In the genomic region with DNA sequence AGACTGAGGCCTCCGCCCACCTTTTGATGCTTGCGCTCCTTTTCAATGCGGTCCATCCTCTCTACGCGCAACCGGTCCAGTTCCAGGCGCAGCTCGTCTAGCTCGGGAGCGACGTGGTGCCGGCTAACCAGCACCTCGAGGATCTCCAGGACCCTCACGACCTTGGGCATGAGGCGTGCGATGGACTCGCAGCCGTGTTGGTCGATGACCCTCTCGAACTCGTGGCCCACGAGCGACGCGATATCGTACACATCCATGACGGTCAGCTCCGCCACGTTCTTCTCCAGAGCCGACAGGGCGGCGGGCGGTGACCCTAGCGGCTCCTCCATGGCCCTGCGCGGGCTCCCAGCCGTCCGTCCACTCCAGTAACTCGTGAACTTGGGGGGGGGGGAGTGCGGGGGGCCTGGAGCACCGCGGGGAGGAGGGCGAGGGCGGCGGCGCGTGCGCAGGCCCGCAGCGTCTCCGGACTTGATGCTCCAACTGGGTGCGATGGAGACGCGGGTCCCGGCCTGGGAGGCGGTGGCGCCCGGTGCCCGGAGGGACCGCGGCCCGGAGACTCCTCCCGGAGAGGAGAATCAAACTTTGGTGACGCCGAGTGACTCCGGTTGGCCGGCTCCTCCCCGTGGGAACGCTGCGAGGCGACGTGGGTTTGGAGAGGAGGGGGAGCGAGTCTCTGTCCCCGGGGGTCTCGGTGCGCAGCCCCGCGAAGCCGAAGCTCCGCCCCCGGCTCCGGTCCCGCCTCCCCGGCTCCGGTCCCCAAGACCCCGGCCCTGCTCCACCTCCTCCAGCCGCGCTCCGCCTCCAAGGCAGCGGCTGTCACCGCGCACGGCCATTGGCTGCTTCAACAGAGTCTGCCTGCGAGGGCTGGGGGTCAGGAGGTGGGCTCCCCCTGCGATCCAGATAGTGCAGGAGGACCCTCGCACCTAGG, we compare ENCODE assay signal across 8 mouse cellular contexts. TPM values are rescaled to one million over a fixed set of nuclear protein-coding genes. Genes with fewer than 3 reads are reported as not detected.
A peak's percentile ranks its signal among the peaks of the same experiment; 100 is the strongest.
DNase-seq lines count a peak whose midpoint lies in the region; ATAC-seq and TF ChIP-seq lines count a peak whose summit lies in the region.

A gene (minus strand): TSS at position 737 of the 928 bp plus-strand sequence.

- H3K4me2 ChIP-seq in hindbrain, embryonic 14.5 days (replicated peaks), result peak within 1 kb of the TSS; percentile 87

- in situ Hi-C loops in Patski (cut with MboI; ENCODE audit: low pct_unique_long_range_greater_than_20kb), result loop anchor here (5.0 kb wide), 1 partner anchor 94 kb away; a partner anchor contains a TSS

- H3K27me3 ChIP-seq in Patski, result no peaks in the 10 kb centered on the region
- H3K27me3 ChIP-seq in hindbrain, embryonic 14.5 days (ENCODE audit: control insufficient read depth, insufficient read depth, low read length), result no peaks in the 10 kb centered on the region

- no peaks in the 10 kb centered on the region for H3K36me3 ChIP-seq in hindbrain, embryonic 14.5 days (replicated peaks; ENCODE audit: control insufficient read depth, insufficient read depth)

- H3K4me1 ChIP-seq in hindbrain, embryonic 14.5 days (replicated peaks; ENCODE audit: control insufficient read depth, insufficient read depth, low read length), result peaks cover 32% of the 10 kb centered on the region

- peak; percentile 85 for ATAC-seq in Patski
- peak; percentile 92 for ATAC-seq in hindbrain, embryonic 14.5 days (ENCODE audit: low FRiP score)

- DNase-seq in Patski (ENCODE audit: low read depth, low spot score), result no peak
- peak; percentile 91 to 95 for DNase-seq in cerebellum, postnatal 10 days
- peak; percentile 83 for DNase-seq in gastrocnemius, adult 18-20 months (ENCODE audit: low spot score)
- peak; percentile 83 for DNase-seq in hindbrain, embryonic 14.5 days (ENCODE audit: low spot score)
- peak; percentile 69 to 80 for DNase-seq in left cerebral cortex, adult 18-20 months (ENCODE audit: low spot score in 2 of 2)
- peak; percentile 86 to 91 for DNase-seq in lung, postnatal 4 days
- DNase-seq in right cerebral cortex, postnatal 10 days (ENCODE audit: low spot score in 2 of 2), result peak; percentile 90
- DNase-seq in c-Kit-positive CD71-positive TER-119-positive erythroid progenitor cells, embryonic 14.5 days (ENCODE audit: low spot score), result no peak

- H3K4me3 ChIP-seq in hindbrain, embryonic 14.5 days (replicated peaks; ENCODE audit: low read length), result peak within 1 kb of the TSS; percentile 83

- CTCF ChIA-PET in Patski (lab: Charles Lee), result interaction anchor here (0.8 to 1.5 kb wide), 5 partner anchors 8 to 98 kb away, joined by 3 to 4 read pairs (median 4); no protein-coding TSS in a partner anchor

- POLR2A ChIA-PET in Patski (lab: Charles Lee), result interaction anchor here (0.6 to 1.6 kb wide), 9 partner anchors 9 to 553 kb away, joined by 3 to 5 read pairs (median 3); no protein-coding TSS in a partner anchor

- WGBS in hindbrain, embryonic 14.5 days, result under 1% methylated on average over 70 of the region's 96 CpGs

- peak within 1 kb of the TSS; percentile 79 for H3K27ac ChIP-seq in hindbrain, embryonic 14.5 days

- H3K9me3 ChIP-seq in hindbrain, embryonic 14.5 days (ENCODE audit: control insufficient read depth, low read length), result no peaks in the 10 kb centered on the region

- no peak for TF ChIP-seq CTCF in Patski (IDR thresholded peaks at IDR 0.05)

- peak within 1 kb of the TSS; percentile 76 for H3K9ac ChIP-seq in hindbrain, embryonic 14.5 days

RNA-seq across cellular contexts. Expression of the gene that starts here (rescaled TPM):
- polyA plus RNA-seq in Patski (2021), result 98.2 TPM
- 100 to 1,000 TPM; 261 to 262 TPM for total RNA-seq in gastrocnemius, adult 18-20 months (2021)
- 13.2 and 15.2 TPM in 2 replicates for polyA plus RNA-seq in hindbrain, embryonic 14.5 days (2014; fragmentation: Nextera tagmentation; extraction: Ambion mirVana)
- 10 to 100 TPM; 85.1 to 93.3 TPM for total RNA-seq in left cerebral cortex, adult 18-20 months (2021)

Comparison
In these comparisons a context has a peak if more than half of its experiments do, and no peak if none do; other contexts are left out.
1. DNase-seq: peak in cerebellum, postnatal 10 days (2 of 2), gastrocnemius, adult 18-20 months (single experiment), hindbrain, embryonic 14.5 days (single experiment), left cerebral cortex, adult 18-20 months (2 of 2), lung, postnatal 4 days (2 of 2) and right cerebral cortex, postnatal 10 days (2 of 2); none in Patski (single experiment) and c-Kit-positive CD71-positive TER-119-positive erythroid progenitor cells, embryonic 14.5 days (single experiment).